Mouse (Mus musculus): ENCODE results near the gene Tldc2.

Tldc2 gene

GRCm38 (mm10) chr2:157086796-157087195 is at the start of gene Tldc2:
Gene Tldc2 (plus strand): TSS chr2:157087055.
- no peak for DNase-seq

- no peak for DNase-seq
Measured at GRCm38 (mm10) chr2:157037303-157037702, 49.6 kb upstream of the Tldc2 start.

- peak; percentile 34 for DNase-seq
Measured at GRCm38 (mm10) chr2:157039900-157040648, 46.8 kb upstream of the Tldc2 start.

GRCm38 (mm10) chr2:157040649-157041046 is 46.2 kb upstream of the Tldc2 start:
- DNase-seq, result no peak

- no peak for DNase-seq
Measured at GRCm38 (mm10) chr2:157041421-157041820, 45.4 kb upstream of the Tldc2 start.

- no peak for DNase-seq
Measured at GRCm38 (mm10) chr2:157043556-157043955, 43.3 kb upstream of the Tldc2 start.

- DNase-seq, result peak; percentile 42
Measured at GRCm38 (mm10) chr2:157043987-157044386, 42.9 kb upstream of the Tldc2 start.

GRCm38 (mm10) chr2:157045932-157046331 is 40.9 kb upstream of the Tldc2 start:
- DNase-seq, result no peak

- DNase-seq, result no peak
Measured at GRCm38 (mm10) chr2:157046956-157047355, 39.9 kb upstream of the Tldc2 start.

- DNase-seq, result no peak
Measured at GRCm38 (mm10) chr2:157048395-157049181, 38.3 kb upstream of the Tldc2 start.

- no peak for DNase-seq
Measured at GRCm38 (mm10) chr2:157049831-157050243, 37.0 kb upstream of the Tldc2 start.

- DNase-seq, result no peak
Measured at GRCm38 (mm10) chr2:157052448-157052847, 34.4 kb upstream of the Tldc2 start.

- DNase-seq, result no peak
Measured at GRCm38 (mm10) chr2:157053124-157053523, 33.7 kb upstream of the Tldc2 start.

- DNase-seq, result no peak
Measured at GRCm38 (mm10) chr2:157053787-157054186, 33.1 kb upstream of the Tldc2 start.

GRCm38 (mm10) chr2:157054297-157054696 is 32.6 kb upstream of the Tldc2 start:
- DNase-seq, result no peak

GRCm38 (mm10) chr2:157054816-157055215 is 32.0 kb upstream of the Tldc2 start:
- no peak for DNase-seq

- no peak for DNase-seq
Measured at GRCm38 (mm10) chr2:157055721-157056120, 31.1 kb upstream of the Tldc2 start.

- DNase-seq, result no peak
Measured at GRCm38 (mm10) chr2:157057186-157057585, 29.7 kb upstream of the Tldc2 start.

GRCm38 (mm10) chr2:157057758-157058157 is 29.1 kb upstream of the Tldc2 start:
- no peak for DNase-seq

- peak; percentile 87 for DNase-seq
Measured at GRCm38 (mm10) chr2:157058342-157058998, 28.4 kb upstream of the Tldc2 start.

- DNase-seq, result peak; percentile 22
Measured at GRCm38 (mm10) chr2:157059166-157059565, 27.7 kb upstream of the Tldc2 start.

- DNase-seq, result no peak
Measured at GRCm38 (mm10) chr2:157060037-157060436, 26.8 kb upstream of the Tldc2 start.

GRCm38 (mm10) chr2:157060557-157061305 is 26.1 kb upstream of the Tldc2 start:
- no peak for DNase-seq

Measured in thymus, postnatal 4 days (tissue).